Mouse (Mus musculus) telencephalon, adult 2 months (tissue): ENCODE measurements around the gene Commd3.

Experiments
- DNase-seq: peaks from one replicate; pipeline ENCODE4 v3.0.0-alpha.2; 2011; ENCODE audit warnings: low read depth, low spot score

Gene Commd3

GRCm38 (mm10) chr2:18687671-18688170 lies 15.5 kb downstream of the Commd3 start:
- DNase-seq = no peak

GRCm38 (mm10) chr2:18688286-18688685 lies 16.1 kb downstream of the Commd3 start:
- no peak for DNase-seq

- DNase-seq = no peak
Observed at GRCm38 (mm10) chr2:18688708-18689063, 16.5 kb downstream of the Commd3 start.

GRCm38 (mm10) chr2:18689064-18689921 lies 17.1 kb downstream of the Commd3 start:
- DNase-seq = no peak

GRCm38 (mm10) chr2:18690055-18690691 lies 18.0 kb downstream of the Commd3 start:
- no peak for DNase-seq

- no peak for DNase-seq
Observed at GRCm38 (mm10) chr2:18690756-18691155, 18.6 kb downstream of the Commd3 start.

GRCm38 (mm10) chr2:18692031-18692430 lies 19.8 kb downstream of the Commd3 start:
- DNase-seq = no peak

GRCm38 (mm10) chr2:18692548-18692947 lies 20.4 kb downstream of the Commd3 start:
- DNase-seq = no peak

- no peak for DNase-seq
Observed at GRCm38 (mm10) chr2:18693491-18693870, 21.3 kb downstream of the Commd3 start.

- no peak for DNase-seq
Observed at GRCm38 (mm10) chr2:18693871-18694610, 21.9 kb downstream of the Commd3 start, which contains the start of gene Spag6. TSS of gene Spag6 (plus strand) at chr2:18694032.

- no peak for DNase-seq
Observed at GRCm38 (mm10) chr2:18694611-18694950, 22.4 kb downstream of the Commd3 start.

GRCm38 (mm10) chr2:18695163-18695562 lies 23.0 kb downstream of the Commd3 start:
- DNase-seq = no peak

- no peak for DNase-seq
Observed at GRCm38 (mm10) chr2:18695629-18696150, 23.5 kb downstream of the Commd3 start.

- no peak for DNase-seq
Observed at GRCm38 (mm10) chr2:18697591-18698244, 25.5 kb downstream of the Commd3 start.

GRCm38 (mm10) chr2:18698663-18699385 lies 26.6 kb downstream of the Commd3 start:
- DNase-seq = no peak

GRCm38 (mm10) chr2:18699401-18699990 lies 27.3 kb downstream of the Commd3 start:
- DNase-seq = no peak

GRCm38 (mm10) chr2:18710356-18710755 lies 38.2 kb downstream of the Commd3 start:
- no peak for DNase-seq

GRCm38 (mm10) chr2:18713071-18713470 lies 40.9 kb downstream of the Commd3 start:
- no peak for DNase-seq

GRCm38 (mm10) chr2:18714337-18714736 lies 42.2 kb downstream of the Commd3 start:
- DNase-seq = no peak

- no peak for DNase-seq
Observed at GRCm38 (mm10) chr2:18718521-18718920, 46.3 kb downstream of the Commd3 start.
